Mouse (Mus musculus): ENCODE results near the gene Nos3. TPM values are rescaled to one million over a fixed set of nuclear protein-coding genes. Genes with fewer than 3 reads are reported as not detected.

The Nos3 gene
- polyA plus RNA-seq (2014; fragmentation: Nextera tagmentation; extraction: Ambion mirVana): 4.6 and 4.9 TPM in 2 replicates

DNA sequence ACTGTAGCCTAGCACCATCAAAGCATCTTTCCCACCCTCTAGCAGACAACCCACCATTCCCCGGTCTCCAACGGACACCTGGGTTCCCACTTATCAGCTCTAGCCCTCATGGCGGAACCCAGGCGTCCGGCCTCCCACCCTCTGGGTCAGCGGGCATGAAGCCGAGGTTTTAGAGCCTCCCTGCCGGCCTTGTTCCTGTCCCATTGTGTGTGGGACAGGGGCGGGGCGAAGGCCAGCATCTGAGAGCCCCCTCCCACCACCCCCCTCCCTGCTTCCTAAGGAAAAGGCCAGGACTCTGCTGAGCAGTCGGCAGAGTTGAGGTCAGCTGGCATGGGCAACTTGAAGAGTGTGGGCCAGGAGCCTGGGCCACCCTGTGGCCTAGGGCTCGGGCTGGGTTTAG lies at the start of gene Nos3:
Nos3 (plus strand) TSS at position 303 of the 400 bp plus-strand sequence.
- WGBS: 56% methylated on average over 12 of the region's 12 CpGs
- Histone ChIP-seq H3K4me1 (ENCODE audit: control insufficient read depth, insufficient read depth, low read length) (no peaks in the 10 kb centered on the region), H3K27me3 (ENCODE audit: control insufficient read depth, insufficient read depth, low read length) (no peaks in the 10 kb centered on the region), H3K9me3 (ENCODE audit: control insufficient read depth, low read depth, low read length) (no peaks in the 10 kb centered on the region), H3K4me2 (replicated peaks; ENCODE audit: low read depth, low read length) (no peak within 1 kb of the TSS), H3K4me3 (ENCODE audit: low read depth, low read length) (no peak within 1 kb of the TSS), H3K36me3 (ENCODE audit: control insufficient read depth, insufficient read depth, low read length) (no peaks in the 10 kb centered on the region), H3K27ac (ENCODE audit: low read length) (no peak within 1 kb of the TSS), H3K9ac (replicated peaks; ENCODE audit: low read depth, low read length) (no peak within 1 kb of the TSS)
- ATAC-seq (ENCODE audit: insufficient number of reproducible peaks, insufficient read depth, low FRiP score, low read depth): no peak

DNA sequence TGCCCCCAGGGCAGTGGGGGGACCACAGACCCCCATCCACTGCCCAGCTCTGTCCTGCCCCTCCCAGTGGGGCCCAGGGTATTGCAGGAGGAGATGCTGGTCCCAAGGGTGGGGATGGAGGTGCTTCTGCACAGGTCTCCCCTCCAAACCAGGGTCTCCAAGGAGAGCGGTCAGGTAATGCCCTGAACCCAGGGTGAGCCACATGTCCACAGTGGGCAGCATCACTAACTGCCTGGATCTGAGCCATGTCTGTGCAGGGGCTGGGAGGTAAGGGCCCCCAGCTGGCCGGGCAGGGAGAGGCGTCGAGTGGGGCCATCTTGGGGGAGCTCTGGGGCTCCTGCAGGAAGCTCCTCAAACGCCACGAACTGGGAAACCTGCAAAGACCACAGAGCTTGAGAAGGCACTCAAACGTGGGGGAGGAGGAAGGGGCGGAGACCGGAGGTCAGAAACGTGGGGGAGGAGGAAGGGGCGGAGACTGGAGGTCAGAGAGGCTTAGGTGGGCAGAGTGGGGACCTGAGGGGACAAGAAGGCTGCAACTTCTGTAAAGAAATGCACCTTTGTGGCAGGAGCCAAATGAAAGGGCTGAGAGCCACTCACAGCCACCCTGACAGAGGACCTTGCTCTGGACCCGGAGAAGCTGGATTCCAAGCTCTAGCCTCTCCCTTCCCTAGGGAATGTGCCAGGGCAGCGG lies 44.7 kb upstream of the Nos3 start:
- Histone ChIP-seq H3K4me2 (replicated peaks; ENCODE audit: low read depth, low read length) (no peak overlapping the region), H3K27ac (ENCODE audit: low read length) (no peak overlapping the region), H3K9ac (replicated peaks; ENCODE audit: low read depth, low read length) (no peak overlapping the region), H3K4me3 (ENCODE audit: low read depth, low read length) (no peak overlapping the region), H3K4me1 (ENCODE audit: control insufficient read depth, insufficient read depth, low read length) (peaks cover 16% of the 10 kb centered on the region; the same call in 1 of the 2 replicates), H3K36me3 (ENCODE audit: control insufficient read depth, insufficient read depth, low read length) (peaks cover 17% of the 10 kb centered on the region; the same call in 1 of the 2 replicates), H3K27me3 (ENCODE audit: control insufficient read depth, insufficient read depth, low read length) (no peaks in the 10 kb centered on the region), H3K9me3 (ENCODE audit: control insufficient read depth, low read depth, low read length) (no peaks in the 10 kb centered on the region)
- WGBS: 17% methylated on average over 13 of the region's 13 CpGs
- ATAC-seq (ENCODE audit: insufficient number of reproducible peaks, insufficient read depth, low FRiP score, low read depth): 0 out of 2 replicates have a peak, but pooled peaks have one; percentile 21

DNA sequence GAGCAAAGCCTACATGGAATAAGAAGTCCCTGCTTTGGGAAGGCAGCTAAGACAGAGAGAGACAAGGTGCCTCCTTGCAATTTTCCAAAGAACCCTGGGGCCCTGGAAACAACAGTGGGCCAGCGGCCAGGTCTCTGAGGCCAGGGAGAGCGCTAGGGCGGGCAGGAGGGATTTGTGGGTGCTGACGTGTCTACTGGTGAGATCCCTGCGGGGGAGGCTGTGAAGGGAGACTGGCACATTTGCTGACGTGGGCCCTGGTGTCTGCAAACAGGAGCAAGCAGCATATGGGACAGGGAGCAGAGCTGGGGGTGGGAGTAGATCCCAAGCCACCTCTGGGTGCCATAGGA lies 44.2 kb upstream of the Nos3 start:
- Histone ChIP-seq H3K36me3 (ENCODE audit: control insufficient read depth, insufficient read depth, low read length) (peaks cover 22% of the 10 kb centered on the region), H3K27ac (ENCODE audit: low read length) (no peak overlapping the region), H3K9me3 (ENCODE audit: control insufficient read depth, low read depth, low read length) (no peaks in the 10 kb centered on the region), H3K4me3 (ENCODE audit: low read depth, low read length) (no peak overlapping the region), H3K27me3 (ENCODE audit: control insufficient read depth, insufficient read depth, low read length) (no peaks in the 10 kb centered on the region), H3K9ac (replicated peaks; ENCODE audit: low read depth, low read length) (no peak overlapping the region), H3K4me1 (ENCODE audit: control insufficient read depth, insufficient read depth, low read length) (peaks cover 16% of the 10 kb centered on the region; the same call in 1 of the 2 replicates), H3K4me2 (replicated peaks; ENCODE audit: low read depth, low read length) (no peak overlapping the region)
- ATAC-seq (ENCODE audit: insufficient number of reproducible peaks, insufficient read depth, low FRiP score, low read depth): no peak
- WGBS: 52% methylated on average over 6 of the region's 6 CpGs

DNA sequence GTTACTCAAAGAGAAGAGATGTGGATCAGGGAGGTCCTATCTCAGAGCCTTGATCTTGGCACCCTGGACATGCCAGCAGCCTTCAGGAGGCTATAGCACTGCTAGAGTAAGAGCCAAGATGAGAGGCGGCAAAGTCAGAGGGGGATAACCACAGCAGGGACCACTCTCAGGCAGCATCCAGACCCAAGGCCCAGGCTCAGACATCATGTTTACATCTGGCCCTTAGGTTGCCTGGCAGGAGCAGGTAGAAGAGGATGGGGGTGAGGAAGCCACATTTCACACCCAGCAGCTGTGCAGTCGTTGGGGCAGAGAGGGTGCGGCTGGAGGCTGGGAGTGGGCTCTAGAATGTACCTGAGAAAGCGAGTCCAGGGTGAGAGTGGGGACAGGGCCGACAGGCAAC lies 43.7 kb upstream of the Nos3 start:
- Histone ChIP-seq H3K4me3 (ENCODE audit: low read depth, low read length) (no peak overlapping the region), H3K27me3 (ENCODE audit: control insufficient read depth, insufficient read depth, low read length) (no peaks in the 10 kb centered on the region), H3K27ac (ENCODE audit: low read length) (no peak overlapping the region), H3K9me3 (ENCODE audit: control insufficient read depth, low read depth, low read length) (no peaks in the 10 kb centered on the region), H3K9ac (replicated peaks; ENCODE audit: low read depth, low read length) (no peak overlapping the region), H3K36me3 (ENCODE audit: control insufficient read depth, insufficient read depth, low read length) (peaks cover 26% of the 10 kb centered on the region), H3K4me2 (replicated peaks; ENCODE audit: low read depth, low read length) (no peak overlapping the region), H3K4me1 (ENCODE audit: control insufficient read depth, insufficient read depth, low read length) (peaks cover 16% of the 10 kb centered on the region; the same call in 1 of the 2 replicates)
- ATAC-seq (ENCODE audit: insufficient number of reproducible peaks, insufficient read depth, low FRiP score, low read depth): no peak; the same call in 1 of the 2 replicates
- 41% methylated on average over 5 of the region's 5 CpGs for WGBS

DNA sequence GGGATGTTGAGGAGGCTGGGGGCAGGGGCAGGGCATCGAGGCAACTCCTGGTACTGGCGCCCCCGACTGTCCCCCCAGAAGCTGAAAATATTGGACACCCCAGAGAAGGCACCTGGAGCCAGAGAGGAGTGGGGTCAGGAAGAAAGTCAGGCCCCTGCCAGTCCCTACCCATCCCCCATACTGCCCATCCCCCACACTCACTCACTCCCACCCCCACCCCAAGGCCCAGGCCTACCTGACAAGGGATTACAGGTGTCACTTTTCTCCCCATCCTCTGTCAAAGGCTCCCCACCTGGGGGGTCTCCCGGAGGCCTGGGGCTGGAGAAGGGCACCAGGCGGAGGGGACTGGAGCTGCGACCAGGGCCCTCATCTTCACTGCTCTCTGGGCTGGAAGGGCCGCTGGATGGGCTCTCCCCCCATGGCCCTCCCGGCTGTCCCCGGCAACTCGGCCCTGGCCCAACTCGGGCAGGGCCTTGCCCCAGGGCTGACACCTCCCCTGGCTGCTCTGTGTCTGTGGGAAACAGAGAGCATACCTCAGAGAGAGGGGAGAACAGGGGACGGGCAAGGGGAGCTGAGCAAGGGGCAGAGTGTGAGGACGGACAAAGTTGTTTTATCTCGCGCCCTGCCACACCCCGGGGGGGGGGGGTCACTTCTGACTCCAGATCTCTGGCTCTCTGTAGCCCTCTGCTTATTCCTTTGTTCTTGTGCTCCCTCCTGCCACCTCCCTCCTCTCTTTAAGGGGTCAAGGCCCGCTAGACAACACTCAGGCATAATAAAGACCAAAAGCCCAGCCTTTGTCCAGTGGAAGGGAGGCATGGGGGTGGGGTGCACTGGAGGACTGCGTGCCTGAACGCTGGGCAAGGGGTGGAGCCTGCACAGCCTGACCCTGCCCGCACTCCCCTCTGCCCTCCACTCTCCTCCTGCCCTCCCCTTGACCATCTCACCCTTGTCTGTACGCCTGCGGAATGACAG lies 42.6 kb upstream of the Nos3 start:
- Histone ChIP-seq H3K27me3 (ENCODE audit: control insufficient read depth, insufficient read depth, low read length) (no peaks in the 10 kb centered on the region), H3K36me3 (ENCODE audit: control insufficient read depth, insufficient read depth, low read length) (peaks cover 30% of the 10 kb centered on the region), H3K9me3 (ENCODE audit: control insufficient read depth, low read depth, low read length) (no peaks in the 10 kb centered on the region), H3K27ac (ENCODE audit: low read length) (no peak overlapping the region), H3K4me3 (ENCODE audit: low read depth, low read length) (no peak overlapping the region), H3K4me1 (ENCODE audit: control insufficient read depth, insufficient read depth, low read length) (peaks cover 16% of the 10 kb centered on the region; the same call in 1 of the 2 replicates), H3K9ac (replicated peaks; ENCODE audit: low read depth, low read length) (no peak overlapping the region), H3K4me2 (replicated peaks; ENCODE audit: low read depth, low read length) (no peak overlapping the region)
- 0 out of 2 replicates have a peak, but pooled peaks have one; percentile 20 for ATAC-seq (ENCODE audit: insufficient number of reproducible peaks, insufficient read depth, low FRiP score, low read depth)
- WGBS: 23% methylated on average over 22 of the region's 22 CpGs

DNA sequence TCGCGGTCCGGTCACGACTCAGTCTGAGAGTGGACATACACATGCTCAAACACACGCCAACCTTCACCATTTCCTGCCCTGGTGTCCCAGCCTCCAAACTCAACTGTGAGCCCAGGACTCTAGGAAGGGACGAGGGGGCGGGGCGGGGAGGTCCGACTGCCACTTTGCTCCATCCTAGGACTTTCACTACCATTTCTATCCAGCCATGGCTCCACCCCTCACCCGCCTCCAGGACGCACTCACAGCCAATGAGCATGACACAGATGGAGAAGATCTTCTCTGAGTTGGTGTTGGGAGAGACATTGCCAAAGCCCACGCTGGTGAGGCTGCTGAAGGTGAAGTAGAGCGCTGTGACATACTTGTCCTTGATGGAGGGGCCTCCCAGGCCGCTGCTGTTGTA lies 39.4 kb upstream of the Nos3 start:
- no peak for ATAC-seq (ENCODE audit: insufficient number of reproducible peaks, insufficient read depth, low FRiP score, low read depth)
- Histone ChIP-seq H3K36me3 (ENCODE audit: control insufficient read depth, insufficient read depth, low read length) (peaks cover 30% of the 10 kb centered on the region), H3K9ac (replicated peaks; ENCODE audit: low read depth, low read length) (no peak overlapping the region), H3K27me3 (ENCODE audit: control insufficient read depth, insufficient read depth, low read length) (no peaks in the 10 kb centered on the region), H3K4me1 (ENCODE audit: control insufficient read depth, insufficient read depth, low read length) (peaks cover 42% of the 10 kb centered on the region), H3K4me3 (ENCODE audit: low read depth, low read length) (no peak overlapping the region), H3K9me3 (ENCODE audit: control insufficient read depth, low read depth, low read length) (no peaks in the 10 kb centered on the region), H3K27ac (ENCODE audit: low read length) (no peak overlapping the region), H3K4me2 (replicated peaks; ENCODE audit: low read depth, low read length) (no peak overlapping the region)
- WGBS: 55% methylated on average over 14 of the region's 14 CpGs

DNA sequence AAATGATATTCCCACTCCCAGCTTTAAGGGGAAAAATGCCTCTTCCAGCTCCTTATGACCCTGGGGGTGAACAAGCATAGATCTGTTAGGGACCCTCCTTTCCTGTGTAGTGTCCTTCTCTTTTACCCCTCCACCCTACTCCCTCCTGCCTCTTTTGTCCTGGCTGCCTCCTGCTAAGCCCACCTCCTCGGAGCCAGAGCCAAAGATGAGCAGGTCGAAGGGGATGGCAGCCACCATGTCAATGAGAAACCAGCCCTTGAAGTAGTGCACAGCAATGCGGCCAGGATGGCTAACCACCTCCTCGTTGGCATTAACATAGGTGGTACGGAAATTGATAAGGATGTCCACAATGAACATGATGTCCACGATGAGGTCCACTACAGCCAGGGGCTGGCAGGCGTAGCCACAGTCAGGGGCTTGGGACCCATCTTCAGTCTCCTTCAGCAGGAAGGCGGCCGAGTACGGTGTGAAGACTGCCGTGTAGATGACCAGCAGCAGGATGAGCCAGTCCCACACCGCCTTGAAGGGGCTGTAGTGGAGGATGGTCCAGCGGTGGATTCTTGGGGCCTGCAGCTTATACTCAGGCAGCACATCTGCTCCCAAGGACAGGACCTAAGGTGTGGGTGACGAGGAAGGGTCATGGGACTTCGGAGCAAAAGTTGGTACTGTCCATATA lies 38.3 kb upstream of the Nos3 start:
- H3K27ac ChIP-seq (ENCODE audit: low read length): no peak overlapping the region
- H3K9me3 ChIP-seq (ENCODE audit: control insufficient read depth, low read depth, low read length): no peaks in the 10 kb centered on the region
- no peak overlapping the region for H3K4me3 ChIP-seq (ENCODE audit: low read depth, low read length)
- no peak overlapping the region for H3K9ac ChIP-seq (replicated peaks; ENCODE audit: low read depth, low read length)
- no peak for ATAC-seq (ENCODE audit: insufficient number of reproducible peaks, insufficient read depth, low FRiP score, low read depth)
- WGBS: 91% methylated on average over 15 of the region's 15 CpGs
- no peaks in the 10 kb centered on the region for H3K27me3 ChIP-seq (ENCODE audit: control insufficient read depth, insufficient read depth, low read length)
- H3K4me1 ChIP-seq (ENCODE audit: control insufficient read depth, insufficient read depth, low read length): peaks cover 34% of the 10 kb centered on the region
- no peak overlapping the region for H3K4me2 ChIP-seq (replicated peaks; ENCODE audit: low read depth, low read length)
- H3K36me3 ChIP-seq (ENCODE audit: control insufficient read depth, insufficient read depth, low read length): peaks cover 27% of the 10 kb centered on the region

DNA sequence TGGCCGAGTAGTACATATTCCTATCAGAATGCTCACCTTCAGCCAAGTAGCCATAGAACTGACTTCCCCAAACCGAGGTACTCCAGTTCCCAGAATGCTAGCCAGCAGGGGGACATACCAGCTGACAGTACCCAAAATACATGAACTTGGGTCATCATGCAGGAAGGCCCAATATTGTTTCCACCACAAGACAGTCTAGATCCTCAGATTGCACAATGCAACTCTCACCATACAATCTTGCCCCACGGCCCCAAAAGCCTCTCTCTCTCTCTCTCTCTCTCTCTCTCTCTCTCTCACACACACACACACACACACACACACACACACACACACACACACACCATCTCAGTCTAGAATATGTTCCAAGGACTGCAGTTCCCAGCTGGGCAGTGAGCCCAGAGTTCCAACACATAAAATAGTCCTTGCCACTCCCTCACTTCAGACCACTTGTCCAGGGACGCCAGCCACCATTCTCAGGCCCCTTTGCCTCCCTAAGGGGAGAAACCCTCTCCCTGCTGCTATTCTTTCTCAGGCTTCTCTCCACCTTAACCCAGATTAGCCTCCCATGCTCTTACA lies 37.7 kb upstream of the Nos3 start:
- no peak overlapping the region for H3K27ac ChIP-seq (ENCODE audit: low read length)
- ATAC-seq (ENCODE audit: insufficient number of reproducible peaks, insufficient read depth, low FRiP score, low read depth): no peak

More for the DNA sequence above, 37.7 kb upstream of the Nos3 start:
- Histone ChIP-seq H3K36me3 (ENCODE audit: control insufficient read depth, insufficient read depth, low read length) (peaks cover 32% of the 10 kb centered on the region), H3K4me3 (ENCODE audit: low read depth, low read length) (no peak overlapping the region), H3K4me1 (ENCODE audit: control insufficient read depth, insufficient read depth, low read length) (peaks cover 33% of the 10 kb centered on the region), H3K27me3 (ENCODE audit: control insufficient read depth, insufficient read depth, low read length) (no peaks in the 10 kb centered on the region), H3K4me2 (replicated peaks; ENCODE audit: low read depth, low read length) (no peak overlapping the region), H3K9ac (replicated peaks; ENCODE audit: low read depth, low read length) (no peak overlapping the region), H3K9me3 (ENCODE audit: control insufficient read depth, low read depth, low read length) (no peaks in the 10 kb centered on the region)
- 55% methylated on average over 4 of the region's 4 CpGs for WGBS

Data from stomach, embryonic 14.5 days (tissue).